Mouse (Mus musculus) ovary, postnatal 10 days (tissue): ENCODE data around the gene Rab11fip5.

ENCODE experiments used
- DNase-seq: peaks from one replicate; pipeline ENCODE4 v3.0.0; 2022; ENCODE audit warnings: low spot score

Rab11fip5 gene

GRCm38 (mm10) chr6:85373066-85373860 lies 1.2 kb downstream of the Rab11fip5 start:
- DNase-seq = no peak

GRCm38 (mm10) chr6:85372496-85372895 lies 1.9 kb downstream of the Rab11fip5 start:
- no peak for DNase-seq

- DNase-seq = no peak
These were observed 2.5 kb downstream of the Rab11fip5 start for GRCm38 (mm10) chr6:85371859-85372405.

GRCm38 (mm10) chr6:85370666-85371430 lies 3.6 kb downstream of the Rab11fip5 start:
- DNase-seq = no peak

- DNase-seq = no peak
These were observed 4.4 kb downstream of the Rab11fip5 start for GRCm38 (mm10) chr6:85370041-85370440.

- no peak for DNase-seq
These were observed 5.1 kb downstream of the Rab11fip5 start for GRCm38 (mm10) chr6:85369181-85369860.

GRCm38 (mm10) chr6:85368722-85369121 lies 5.7 kb downstream of the Rab11fip5 start:
- no peak for DNase-seq

- no peak for DNase-seq
These were observed 6.3 kb downstream of the Rab11fip5 start for GRCm38 (mm10) chr6:85368166-85368565.

GRCm38 (mm10) chr6:85366387-85366786 lies 8.0 kb downstream of the Rab11fip5 start:
- DNase-seq = no peak

GRCm38 (mm10) chr6:85364439-85364838 lies 10.0 kb downstream of the Rab11fip5 start:
- DNase-seq = no peak

GRCm38 (mm10) chr6:85363906-85364260 lies 10.6 kb downstream of the Rab11fip5 start:
- no peak for DNase-seq

- no peak for DNase-seq
These were observed 11.1 kb downstream of the Rab11fip5 start for GRCm38 (mm10) chr6:85363231-85363905.

GRCm38 (mm10) chr6:85362610-85363009 lies 11.8 kb downstream of the Rab11fip5 start:
- no peak for DNase-seq

GRCm38 (mm10) chr6:85360311-85360710 lies 14.1 kb downstream of the Rab11fip5 start:
- no peak for DNase-seq

GRCm38 (mm10) chr6:85358877-85359276 lies 15.6 kb downstream of the Rab11fip5 start:
- no peak for DNase-seq

- no peak for DNase-seq
These were observed 17.6 kb downstream of the Rab11fip5 start for GRCm38 (mm10) chr6:85356682-85357465.

GRCm38 (mm10) chr6:85355753-85356152 lies 18.7 kb downstream of the Rab11fip5 start:
- DNase-seq = no peak

- no peak for DNase-seq
These were observed 19.7 kb downstream of the Rab11fip5 start for GRCm38 (mm10) chr6:85354709-85355108.

GRCm38 (mm10) chr6:85353706-85354105 lies 20.7 kb downstream of the Rab11fip5 start:
- no peak for DNase-seq

- no peak for DNase-seq
These were observed 24.3 kb downstream of the Rab11fip5 start for GRCm38 (mm10) chr6:85350157-85350556.

GRCm38 (mm10) chr6:85349246-85349645 lies 25.2 kb downstream of the Rab11fip5 start:
- DNase-seq = no peak
